Mouse (Mus musculus) neutrophil, adult 59 days (primary cell): ENCODE data around the gene Cactin. TPM values are rescaled to one million over a fixed set of nuclear protein-coding genes. Genes with fewer than 3 reads are reported as not detected.

Experiments used
- total RNA-seq, 2 experiments: library from RNA; stranded (reverse); gene quantifications; 1 replicate in 1 of 2; 2 replicates in 1 of 2; pipeline ENCODE4 v1.2.4; 2023

Gene Cactin
- 10 to 100 TPM; 25.0 to 30.3 TPM for total RNA-seq

DNA sequence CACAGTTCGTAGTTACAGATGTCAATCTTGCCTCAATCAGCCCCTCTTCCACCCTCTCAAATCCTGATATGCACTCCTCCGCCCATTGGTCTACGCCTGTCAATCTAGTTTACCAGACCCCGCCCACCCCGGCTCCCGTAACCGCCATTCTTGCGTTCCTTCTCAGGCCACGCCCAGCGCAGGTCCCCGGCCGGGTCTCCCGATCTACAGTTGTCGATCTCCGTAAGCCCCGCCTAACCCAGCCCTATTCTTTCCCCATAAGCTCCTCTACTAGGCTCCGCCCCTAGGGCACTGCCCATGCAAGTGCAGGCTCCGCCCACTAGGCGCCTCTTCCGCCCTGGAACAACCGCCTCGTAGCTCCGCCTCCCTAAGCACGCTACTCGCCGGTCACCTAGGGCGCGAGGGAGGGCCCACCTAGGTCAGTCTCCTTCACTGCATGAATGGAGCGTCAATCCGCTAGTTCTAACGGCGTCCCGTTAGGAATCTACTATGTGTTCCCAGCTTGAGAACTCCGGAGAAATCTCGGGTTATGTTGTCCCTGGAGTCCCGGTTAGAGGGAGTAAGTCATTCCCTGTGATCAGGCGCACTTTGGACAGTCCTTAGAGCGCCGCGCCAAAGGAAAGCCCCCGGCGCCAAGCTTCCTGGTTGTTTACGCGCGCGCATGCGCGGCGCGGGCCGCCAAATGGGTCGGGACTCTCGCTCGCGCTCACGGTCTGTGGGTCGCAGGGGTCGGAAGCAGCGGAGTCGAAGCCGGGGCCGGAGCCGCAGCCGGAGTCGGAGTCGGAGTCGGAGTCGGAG lies at the start of gene Cactin:
Cactin (plus strand) TSS at position 554 of the 798 bp plus-strand sequence.

DNA sequence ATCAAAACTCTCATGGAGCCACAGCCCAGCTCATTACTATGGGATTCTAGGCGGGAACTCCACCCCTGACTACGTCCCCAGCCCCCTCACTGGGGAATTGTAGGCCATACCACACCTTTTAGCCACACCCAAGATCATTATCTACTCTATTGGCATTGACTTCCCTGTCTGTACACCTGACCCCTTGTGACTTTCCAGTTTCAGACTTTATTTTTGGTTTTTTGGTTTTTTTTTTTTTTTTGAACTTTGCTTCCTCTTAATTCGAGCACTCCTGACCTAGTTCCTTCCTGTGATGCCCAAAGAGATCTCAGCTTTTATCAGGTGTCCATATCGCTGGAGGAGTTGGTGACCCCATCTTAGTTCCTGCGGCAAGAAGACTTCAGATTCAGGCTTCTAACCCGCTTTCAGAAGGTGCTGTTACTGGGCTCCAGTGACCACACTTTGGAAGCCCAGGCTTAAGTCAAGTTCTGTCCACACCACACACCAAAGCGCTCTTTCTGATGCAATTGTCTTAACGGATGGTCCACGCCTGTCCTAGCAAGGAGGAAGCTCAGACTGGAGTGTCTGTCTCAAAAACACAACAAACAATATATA lies 29.3 kb upstream of the Cactin start, which contains the start of gene Tjp3:
Tjp3 (minus strand) TSS at position 71 of the 594 bp plus-strand sequence.

DNA sequence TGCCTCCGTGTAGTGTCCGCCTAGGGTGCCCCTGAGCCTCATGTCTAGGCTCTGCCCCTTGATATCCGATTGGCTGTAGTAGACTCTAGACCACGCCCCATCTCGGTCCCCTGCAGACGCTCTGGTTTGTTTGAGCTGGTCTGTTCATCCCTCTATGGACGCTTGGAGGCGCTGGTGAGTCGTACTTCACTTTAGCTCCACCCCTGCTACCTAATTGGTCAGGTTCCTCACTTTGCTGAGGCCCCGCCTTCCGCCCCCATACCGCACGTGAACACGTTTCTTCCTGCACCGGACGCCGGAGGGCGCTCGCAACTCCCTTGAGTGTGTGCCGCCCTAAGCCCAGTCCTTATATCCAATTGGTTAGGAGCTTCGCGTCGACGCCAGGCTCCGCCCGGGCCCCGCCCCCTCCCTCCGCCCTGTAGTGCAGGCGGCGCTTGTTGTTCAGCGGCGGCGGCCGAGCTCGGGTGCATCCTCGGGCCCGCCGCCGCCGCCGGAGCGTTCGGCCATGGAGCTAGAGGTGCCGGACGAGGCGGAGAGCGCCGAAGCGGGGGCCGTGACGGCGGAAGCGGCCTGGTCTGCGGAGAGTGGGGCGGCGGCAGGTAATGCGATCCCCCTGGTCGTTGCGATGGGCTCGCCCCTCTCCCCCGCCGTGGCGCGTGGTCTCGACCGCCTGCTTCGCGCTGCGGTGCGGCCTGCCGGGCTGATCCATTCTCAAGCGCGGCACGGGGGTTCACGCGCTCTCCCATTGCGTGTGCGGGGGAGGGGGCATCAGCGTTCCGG lies 28.2 kb upstream of the Cactin start, which contains the start of gene Pip5k1c:
Pip5k1c (plus strand) TSS at position 410 of the 780 bp plus-strand sequence.

DNA sequence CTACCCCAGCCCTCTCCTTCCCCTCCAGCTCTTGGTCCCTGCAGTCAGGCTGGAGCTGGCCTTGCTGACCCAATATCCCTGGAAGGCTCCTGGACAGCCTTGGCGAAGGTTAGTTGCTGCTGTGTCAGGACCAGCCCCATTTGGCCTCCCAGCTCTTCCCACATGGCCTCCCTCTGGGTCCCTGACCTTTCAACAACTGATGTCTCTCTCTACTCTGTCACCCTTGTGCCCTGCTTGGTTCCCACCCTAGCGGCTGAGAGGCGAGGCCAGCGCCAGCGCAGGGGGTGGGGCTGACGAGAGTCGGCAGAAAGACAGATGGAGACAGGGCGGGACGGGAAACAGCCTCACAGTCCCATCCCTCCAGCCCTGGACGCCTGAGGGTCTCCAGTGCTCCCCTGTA lies 7.5 kb downstream of the Cactin start, which contains the start of gene Tbxa2r:
Tbxa2r (plus strand) TSS at position 346 of the 400 bp plus-strand sequence.

DNA sequence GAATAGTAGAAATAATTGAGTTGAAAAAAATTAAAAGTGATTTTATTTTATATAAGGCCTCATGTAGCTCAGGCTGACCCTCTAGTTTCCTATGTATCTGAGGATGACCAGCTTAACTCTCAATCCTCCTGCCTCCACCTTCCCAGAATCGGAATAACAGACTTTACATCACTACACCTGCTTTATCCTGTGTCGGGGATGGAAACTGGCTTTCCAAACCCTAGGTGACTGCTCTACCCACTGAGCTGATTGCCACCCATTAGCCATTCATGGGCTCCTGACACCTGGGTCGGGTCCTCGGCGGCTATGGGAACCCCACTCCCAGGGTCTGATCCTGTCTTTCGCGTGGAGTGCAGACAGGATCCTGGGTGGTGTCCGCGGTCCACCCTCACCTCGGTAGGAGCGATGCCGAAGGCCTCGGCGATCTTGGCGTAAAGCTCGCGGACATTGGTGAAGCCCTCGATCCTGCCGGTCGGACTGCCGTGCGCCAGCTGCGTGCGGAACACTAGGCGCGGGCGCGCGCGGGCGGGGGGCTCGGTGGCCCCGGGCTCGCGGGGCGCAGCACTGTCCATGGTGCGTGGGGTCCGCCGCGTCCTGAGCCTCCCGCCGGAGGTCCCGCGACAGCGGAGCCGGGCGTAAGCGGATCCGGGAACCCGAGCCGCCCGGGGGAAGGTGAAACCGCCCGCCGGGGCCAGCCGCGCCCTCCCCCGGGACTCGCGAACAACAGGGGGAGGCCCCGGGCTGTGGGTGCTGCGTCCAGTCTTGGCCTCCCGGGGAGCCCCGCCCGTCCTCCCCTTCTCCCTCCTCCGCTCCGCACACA lies 22.0 kb downstream of the Cactin start, which contains the start of gene Gipc3:
Gipc3 (minus strand) TSS at position 581 of the 820 bp plus-strand sequence.

DNA sequence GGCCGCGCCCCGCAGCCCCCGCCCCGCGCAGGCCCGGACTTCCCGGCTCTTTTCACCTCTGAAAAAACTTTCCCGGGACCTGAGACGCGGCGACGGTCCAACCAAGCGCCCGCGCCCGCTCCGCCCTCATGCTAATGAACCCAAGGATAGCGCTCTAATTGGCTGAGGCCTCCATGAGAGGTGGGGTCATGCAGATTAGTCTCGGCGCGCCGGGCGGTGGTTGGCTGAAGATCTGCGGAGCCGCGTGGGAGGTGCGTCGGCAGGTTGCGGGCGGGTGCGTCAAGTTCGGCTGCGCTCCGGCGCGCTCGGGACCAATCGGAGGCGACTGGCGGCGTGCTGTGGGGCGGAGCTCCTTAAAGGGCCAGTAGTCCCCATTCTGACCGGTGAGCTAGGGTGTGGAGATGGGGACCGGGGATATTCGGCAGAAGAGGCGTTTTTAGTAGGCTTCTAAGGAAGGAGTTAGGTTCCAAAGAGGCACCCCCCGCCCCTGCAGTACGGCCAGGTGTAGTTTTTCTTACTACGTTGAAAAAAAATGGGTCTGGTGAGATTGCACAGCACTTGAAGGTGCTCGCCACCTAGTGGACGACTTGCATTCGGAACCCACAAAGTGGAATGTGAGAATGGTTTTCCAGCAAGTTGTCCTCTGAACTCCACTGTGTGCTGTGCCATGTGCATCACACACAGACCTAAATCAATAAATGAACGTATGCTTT lies 29.6 kb downstream of the Cactin start, which contains the start of gene Hmg20b:
Hmg20b (minus strand) TSS at position 130 of the 713 bp plus-strand sequence.

DNA sequence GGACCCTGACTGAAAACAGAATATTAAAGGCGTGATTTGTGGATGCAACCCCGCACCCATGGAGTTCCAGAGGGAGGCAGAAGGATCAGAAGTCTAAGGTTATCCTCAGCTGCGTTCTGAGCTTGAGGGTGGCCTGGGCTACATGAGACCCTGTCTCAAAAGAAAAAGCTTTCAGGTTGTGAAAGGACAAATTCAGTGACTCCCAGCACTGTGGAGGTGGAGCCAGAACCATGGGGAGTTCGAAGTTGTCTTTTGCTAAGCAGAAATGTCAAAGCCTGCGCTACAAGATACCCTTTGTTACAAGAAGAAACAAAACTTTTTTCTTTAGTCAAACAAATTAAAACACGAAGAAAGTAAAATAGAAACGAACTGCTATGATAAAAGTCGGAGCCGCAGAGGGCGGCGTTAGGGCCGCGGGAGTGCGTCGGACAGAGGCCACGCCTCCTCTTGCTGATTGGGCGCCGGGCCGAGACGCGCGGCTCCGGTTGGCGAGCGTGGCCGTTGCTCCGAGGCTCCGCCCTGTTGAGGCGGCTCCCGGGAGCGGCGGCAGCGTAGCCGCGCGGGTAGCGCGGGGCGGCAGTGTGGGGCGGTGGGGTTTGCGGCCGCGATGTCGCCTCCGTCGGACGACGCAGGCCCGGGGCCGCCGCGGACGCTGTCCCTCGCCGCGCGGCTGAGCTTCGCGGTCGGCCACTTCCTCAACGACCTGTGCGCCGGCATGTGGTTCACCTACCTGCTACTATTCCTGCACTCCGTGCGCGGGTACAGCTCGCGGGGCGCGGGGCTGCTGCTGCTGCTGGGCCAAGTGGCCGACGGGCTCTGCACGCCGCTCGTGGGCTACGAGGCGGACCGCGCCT lies 36.3 kb downstream of the Cactin start, which contains the start of gene Mfsd12:
Mfsd12 (plus strand) TSS at position 501 of the 854 bp plus-strand sequence.

DNA sequence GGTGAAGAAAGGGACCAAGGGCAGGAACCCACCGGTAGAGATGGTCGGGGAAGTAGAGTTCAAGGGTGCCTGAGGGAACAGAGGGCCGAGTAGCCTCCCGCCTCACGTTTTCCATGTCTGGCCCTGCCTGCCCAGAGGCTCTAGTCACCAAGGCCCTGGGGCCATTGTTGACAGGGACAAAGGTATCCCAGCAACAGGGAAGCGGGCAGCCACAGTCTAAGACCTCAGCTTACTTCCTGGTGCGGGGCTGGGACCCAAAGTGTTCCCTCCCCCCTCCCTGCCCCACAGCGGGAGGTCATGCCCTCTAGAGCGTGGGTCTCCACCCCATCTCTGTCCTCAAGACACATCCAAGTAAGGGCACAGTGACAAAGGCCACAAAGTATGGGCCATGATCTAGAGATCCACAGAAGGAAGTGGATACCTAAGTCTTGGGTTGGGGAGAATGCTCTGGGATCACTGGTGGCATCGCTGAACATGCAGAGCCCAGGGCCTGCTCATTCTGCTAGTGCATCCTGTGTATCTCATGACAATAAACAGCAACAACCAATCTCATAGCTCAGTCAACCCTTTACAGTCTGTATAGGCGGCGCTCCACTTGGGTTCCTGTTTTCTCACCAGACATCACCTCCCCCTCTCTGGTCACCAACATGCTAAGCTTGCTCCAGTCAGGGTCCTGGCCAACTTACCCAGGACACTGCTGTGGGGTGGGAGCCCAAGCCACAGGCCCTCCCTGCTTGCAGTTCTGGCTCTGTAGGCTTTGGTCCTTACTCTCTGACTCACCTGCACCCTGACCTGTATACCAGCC lies 45.0 kb downstream of the Cactin start, which contains the start of gene 4930404N11Rik:
4930404N11Rik (minus strand) TSS at position 145 of the 805 bp plus-strand sequence.

Other genes with a start within 250 kb of the Cactin start
- gene Creb3l3, start 222.2 kb upstream of the Cactin start, total RNA-seq: 1 to 10 TPM in 1 of 2 experiments, under 1 TPM in 1; 0.64 to 1.2 TPM
- 10 to 100 TPM; 84.3 to 89.6 TPM for gene Map2k2, start 215.2 kb upstream of the Cactin start, total RNA-seq
- 10 to 100 TPM; 60.7 to 67.8 TPM for gene Zbtb7a, start 185.9 kb upstream of the Cactin start, total RNA-seq
- gene Pias4, start 153.2 kb upstream of the Cactin start, total RNA-seq: 10 to 100 TPM; 27.4 to 29.6 TPM
- 100 to 1,000 TPM; 738 to 811 TPM for gene Eef2, start 144.5 kb upstream of the Cactin start, total RNA-seq
- gene Dapk3, start 138.1 kb upstream of the Cactin start, total RNA-seq: 10 to 100 TPM; 26.7 to 27.9 TPM
- gene 4930442H23Rik, start 137.3 kb upstream of the Cactin start, total RNA-seq: not detected
- not detected for gene Nmrk2, start 119.1 kb upstream of the Cactin start, total RNA-seq
- gene Atcay, start 90.3 kb upstream of the Cactin start, total RNA-seq: not detected
- 1 to 10 TPM in 1 of 2 experiments, under 1 TPM in 1; 0.24 to 1.1 TPM for gene Zfr2, start 87.9 kb upstream of the Cactin start, total RNA-seq
- 10 to 100 TPM in 1 of 2 experiments, 1 to 10 TPM in 1; 5.1 to 10.3 TPM for gene Matk, start 68.2 kb upstream of the Cactin start, total RNA-seq
- 10 to 100 TPM; 33.8 to 41.6 TPM for gene Mrpl54, start 54.2 kb upstream of the Cactin start, total RNA-seq
- gene Apba3, start 54.1 kb upstream of the Cactin start, total RNA-seq: 10 to 100 TPM; 26.1 to 28.4 TPM
- gene Tjp3, start 29.5 kb upstream of the Cactin start, total RNA-seq: 1 to 10 TPM; 5.1 to 5.4 TPM
- 10 to 100 TPM; 92.2 TPM for gene Pip5k1c, start 28.1 kb upstream of the Cactin start, total RNA-seq
- gene Tbxa2r, start 7.6 kb downstream of the Cactin start, total RNA-seq: under 1 TPM; 0.49 to 0.58 TPM
- gene Gipc3, start 22.2 kb downstream of the Cactin start, total RNA-seq: not detected
- gene Hmg20b, start 29.4 kb downstream of the Cactin start, total RNA-seq: 10 to 100 TPM; 41.7 to 57.4 TPM
- gene Mfsd12, start 36.4 kb downstream of the Cactin start, total RNA-seq: 10 to 100 TPM; 16.0 to 20.4 TPM
- 1 to 10 TPM; 4.5 to 5.1 TPM for gene 4930404N11Rik, start 44.7 kb downstream of the Cactin start, total RNA-seq
- 10 to 100 TPM; 49.9 to 55.8 TPM for gene Fzr1, start 57.4 kb downstream of the Cactin start, total RNA-seq
- gene Dohh, start 63.3 kb downstream of the Cactin start, total RNA-seq: 10 to 100 TPM; 16.9 to 19.6 TPM
- gene Gm48551, start 63.4 kb downstream of the Cactin start, total RNA-seq: 1 to 10 TPM in 1 of 2 experiments, under 1 TPM in 1; 0.35 to 1.0 TPM
- gene Gm48552, start 67.9 kb downstream of the Cactin start, total RNA-seq: not detected
- 1 to 10 TPM; 5.6 to 9.3 TPM for gene Smim24, start 71.9 kb downstream of the Cactin start, total RNA-seq
- gene Nfic, start 134.5 kb downstream of the Cactin start, total RNA-seq: 10 to 100 TPM; 59.7 to 65.2 TPM
- under 1 TPM in 1 of 2 experiments, not detected in 1; 0.46 TPM for gene Celf5, start 161.6 kb downstream of the Cactin start, total RNA-seq
- gene Ncln, start 175.3 kb downstream of the Cactin start, total RNA-seq: 100 to 1,000 TPM; 112 to 133 TPM
- 10 to 100 TPM; 68.9 to 87.5 TPM for gene S1pr4, start 179.0 kb downstream of the Cactin start, total RNA-seq
- gene Gna15, start 203.1 kb downstream of the Cactin start, total RNA-seq: 10 to 100 TPM; 36.8 to 37.6 TPM
- 10 to 100 TPM in 1 of 2 experiments, 1 to 10 TPM in 1; 9.7 to 13.9 TPM for gene Gna11, start 224.1 kb downstream of the Cactin start, total RNA-seq
- 100 to 1,000 TPM; 319 to 329 TPM for gene Aes, start 238.4 kb downstream of the Cactin start, total RNA-seq